Mouse (Mus musculus): ENCODE results near the gene Zfp710.

DNA sequence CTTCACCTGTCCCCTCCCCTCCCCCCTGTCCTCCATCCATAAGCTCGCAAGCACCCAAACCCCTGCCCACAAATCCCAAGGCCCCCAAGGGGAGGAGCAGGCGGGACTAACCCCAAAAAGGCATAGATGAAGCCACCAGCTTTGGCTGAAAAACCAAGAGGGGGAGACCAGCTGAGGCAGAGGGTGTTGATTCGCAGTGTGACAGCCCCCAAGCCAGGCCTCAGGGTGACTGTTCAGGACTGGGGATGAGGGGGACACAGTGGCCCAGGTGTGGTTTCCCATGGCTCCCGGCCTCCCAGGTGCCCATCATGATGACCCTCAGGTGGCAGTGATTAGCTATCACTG lies 67.2 kb downstream of the Zfp710 start:
- TF ChIP-seq CTCF (IDR thresholded peaks at IDR 0.05; ENCODE audit: control insufficient read depth, insufficient read depth, insufficient read length) (no peak), MAX (IDR thresholded peaks at IDR 0.05) (no peak), USF1 (IDR thresholded peaks at IDR 0.05; ENCODE audit: low read depth) (no peak), CEBPB (IDR thresholded peaks at IDR 0.05; ENCODE audit: low read depth) (no peak), MYOD1 (IDR thresholded peaks at IDR 0.05; ENCODE audit: control insufficient read depth, insufficient read length, low read depth) (no peak)
